Mouse (Mus musculus) limb, embryonic 10.5 days (tissue): Measurements from ENCODE around the gene Vps53. TPM values are rescaled to one million over a fixed set of nuclear protein-coding genes. Genes with fewer than 3 reads are reported as not detected.

Experiments
- DNase-seq: peaks from one replicate; pipeline ENCODE4 v3.0.0-alpha.2; 2017; ENCODE audit warnings: low spot score
- H3K27ac ChIP-seq: fragments of 300-500 bp; sonication (generic); 2 replicates; pipeline ENCODE4 v1.5.1; 2016; ENCODE audit warnings: mild to moderate bottlenecking
- H3K27me3 ChIP-seq: fragments of 300-500 bp; sonication (generic); 2 replicates; pipeline ENCODE4 v1.6.1; 2016; ENCODE audit warnings: low read depth, mild to moderate bottlenecking; ENCODE audit not compliant: poor library complexity, severe bottlenecking
- H3K36me3 ChIP-seq: fragments of 300-500 bp; sonication (generic); 2 replicates; pipeline ENCODE4 v1.6.1; 2016; ENCODE audit warnings: mild to moderate bottlenecking, moderate library complexity
- H3K4me1 ChIP-seq: fragments of 300-500 bp; sonication (generic); 2 replicates; pipeline ENCODE4 v1.6.1; 2016
- H3K4me3 ChIP-seq: fragments of 300-500 bp; sonication (generic); 2 replicates; pipeline ENCODE4 v1.5.1; 2016; ENCODE audit warnings: mild to moderate bottlenecking, moderate library complexity
- H3K9me3 ChIP-seq: fragments of 300-500 bp; sonication (generic); replicated peaks from 2 replicates; pipeline ENCODE4 v1.6.1; 2016; ENCODE audit warnings: mild to moderate bottlenecking
- WGBS: fragments of 180-500 bp; shearing (Covaris S2); methylation state at CpG from one replicate; pipeline ENCODE4 v1.1.7; 2016; 5-methylcytosine and 5-hydroxymethylcytosine counted together
- polyA plus RNA-seq: library from polyadenylated mRNA; unstranded; fragments of >200 nt; fragmentation: Nextera tagmentation; extraction: Ambion mirVana; gene quantifications from 2 replicates; pipeline ENCODE4 v1.2.1, GENCODE M21; 2016

The Vps53 gene
- polyA plus RNA-seq, 1 experiment from 2014 or later = 36.2 TPM

- DNase-seq = no peak
- Histone ChIP-seq H3K4me1 (peaks cover 13% of the 10 kb centered on the region), H3K27ac (no peak overlapping the region), H3K27me3 (peaks cover 12% of the 10 kb centered on the region), H3K4me3 (no peak overlapping the region), H3K9me3 (no peaks in the 10 kb centered on the region), H3K36me3 (no peaks in the 10 kb centered on the region)
- WGBS = 80% methylated on average over 4 of the region's 4 CpGs
Observed at GRCm38 (mm10) chr11:76033836-76034235, 145.6 kb downstream of the Vps53 start.

GRCm38 (mm10) chr11:76033359-76033758 lies 146.1 kb downstream of the Vps53 start:
- H3K4me3 ChIP-seq = no peak overlapping the region
- no peak overlapping the region for H3K27ac ChIP-seq
- H3K36me3 ChIP-seq = no peaks in the 10 kb centered on the region
- WGBS = 92% methylated on average over 6 of the region's 6 CpGs
- H3K9me3 ChIP-seq = no peaks in the 10 kb centered on the region
- peaks cover 12% of the 10 kb centered on the region for H3K27me3 ChIP-seq
- peaks cover 10% of the 10 kb centered on the region for H3K4me1 ChIP-seq
- no peak for DNase-seq

GRCm38 (mm10) chr11:76028072-76028465 lies 151.4 kb downstream of the Vps53 start:
- Histone ChIP-seq H3K27me3 (peaks cover 18% of the 10 kb centered on the region), H3K27ac (peak overlapping the region; percentile 89)

GRCm38 (mm10) chr11:76027139-76028071 lies 152.0 kb downstream of the Vps53 start, which contains the start of gene Rflnb:
TSS of gene Rflnb (minus strand) at chr11:76027782.
- Histone ChIP-seq H3K36me3 (peaks cover 19% of the 10 kb centered on the region), H3K9me3 (no peaks in the 10 kb centered on the region), H3K27me3 (peaks cover 18% of the 10 kb centered on the region), H3K4me1 (peaks cover 37% of the 10 kb centered on the region), H3K4me3 (peak within 1 kb of the TSS; percentile 69), H3K27ac (peak within 1 kb of the TSS; percentile 89)
- WGBS = 1% methylated on average over 108 of the region's 112 CpGs
- DNase-seq = peak; percentile 93

More at GRCm38 (mm10) chr11:76028072-76028465, 151.4 kb downstream of the Vps53 start:
- Histone ChIP-seq H3K4me1 (peaks cover 37% of the 10 kb centered on the region), H3K9me3 (no peaks in the 10 kb centered on the region), H3K4me3 (peak overlapping the region; percentile 69), H3K36me3 (peaks cover 13% of the 10 kb centered on the region)
- no peak for DNase-seq
- 2% methylated on average over 10 of the region's 14 CpGs for WGBS

- peak overlapping the region; percentile 69 for H3K4me3 ChIP-seq
- 6% methylated on average over 14 of the region's 14 CpGs for WGBS
- no peaks in the 10 kb centered on the region for H3K9me3 ChIP-seq
- peaks cover 25% of the 10 kb centered on the region for H3K36me3 ChIP-seq
- no peak for DNase-seq
- peaks cover 18% of the 10 kb centered on the region for H3K27me3 ChIP-seq
- peaks cover 37% of the 10 kb centered on the region for H3K4me1 ChIP-seq
- peak overlapping the region; percentile 89 for H3K27ac ChIP-seq
Observed at GRCm38 (mm10) chr11:76026527-76027138, 152.8 kb downstream of the Vps53 start.

GRCm38 (mm10) chr11:76025080-76025583 lies 154.3 kb downstream of the Vps53 start:
- no peak overlapping the region for H3K4me3 ChIP-seq

GRCm38 (mm10) chr11:76020916-76021315 lies 158.5 kb downstream of the Vps53 start:
- DNase-seq = no peak
- H3K9me3 ChIP-seq = no peaks in the 10 kb centered on the region
- no peak overlapping the region for H3K4me3 ChIP-seq
- peaks cover 32% of the 10 kb centered on the region for H3K36me3 ChIP-seq
- H3K4me1 ChIP-seq = peaks cover 13% of the 10 kb centered on the region
- 0 out of 2 replicates have a peak, but pooled peaks cover 2% of the 10 kb centered on the region for H3K27me3 ChIP-seq
- WGBS = 80% methylated on average over 9 of the region's 9 CpGs
- H3K27ac ChIP-seq = no peak overlapping the region

More at GRCm38 (mm10) chr11:76025080-76025583, 154.3 kb downstream of the Vps53 start:
- Histone ChIP-seq H3K36me3 (peaks cover 26% of the 10 kb centered on the region), H3K27ac (0 out of 2 replicates have a peak overlapping the region, but pooled peaks have one; percentile 17), H3K9me3 (no peaks in the 10 kb centered on the region), H3K4me1 (peaks cover 39% of the 10 kb centered on the region), H3K27me3 (peaks cover 18% of the 10 kb centered on the region)
- DNase-seq = no peak
- WGBS = 75% methylated on average over 7 of the region's 7 CpGs

GRCm38 (mm10) chr11:76019879-76020278 lies 159.6 kb downstream of the Vps53 start:
- Histone ChIP-seq H3K36me3 (peaks cover 29% of the 10 kb centered on the region), H3K27ac (no peak overlapping the region), H3K4me3 (no peak overlapping the region), H3K4me1 (peaks cover 8% of the 10 kb centered on the region), H3K9me3 (no peaks in the 10 kb centered on the region), H3K27me3 (no peaks in the 10 kb centered on the region)
- DNase-seq = no peak
- WGBS = 92% methylated on average over 4 of the region's 4 CpGs

GRCm38 (mm10) chr11:76015814-76016213 lies 163.6 kb downstream of the Vps53 start:
- DNase-seq = no peak
- no peaks in the 10 kb centered on the region for H3K9me3 ChIP-seq
- H3K36me3 ChIP-seq = peaks cover 5% of the 10 kb centered on the region
- H3K4me1 ChIP-seq = 0 out of 2 replicates have a peak, but pooled peaks cover 7% of the 10 kb centered on the region
- WGBS = 77% methylated on average over 4 of the region's 4 CpGs
- H3K27ac ChIP-seq = no peak overlapping the region
- H3K4me3 ChIP-seq = no peak overlapping the region
- H3K27me3 ChIP-seq = no peaks in the 10 kb centered on the region

GRCm38 (mm10) chr11:76015251-76015650 lies 164.2 kb downstream of the Vps53 start:
- DNase-seq = no peak
- Histone ChIP-seq H3K36me3 (peaks cover 5% of the 10 kb centered on the region), H3K4me3 (no peak overlapping the region), H3K4me1 (0 out of 2 replicates have a peak, but pooled peaks cover 6% of the 10 kb centered on the region), H3K27me3 (no peaks in the 10 kb centered on the region), H3K9me3 (no peaks in the 10 kb centered on the region), H3K27ac (no peak overlapping the region)
- WGBS = 87% methylated on average over 6 of the region's 6 CpGs

GRCm38 (mm10) chr11:76010838-76011624 lies 168.4 kb downstream of the Vps53 start:
- Histone ChIP-seq H3K36me3 (no peaks in the 10 kb centered on the region), H3K4me1 (0 out of 2 replicates have a peak, but pooled peaks cover 5% of the 10 kb centered on the region), H3K4me3 (no peak overlapping the region), H3K27me3 (no peaks in the 10 kb centered on the region), H3K27ac (no peak overlapping the region), H3K9me3 (no peaks in the 10 kb centered on the region)
- DNase-seq = no peak
- WGBS = 86% methylated on average over 9 of the region's 9 CpGs

GRCm38 (mm10) chr11:76009101-76009500 lies 170.3 kb downstream of the Vps53 start:
- 84% methylated on average over 6 of the region's 6 CpGs for WGBS
- no peak for DNase-seq
- Histone ChIP-seq H3K36me3 (no peaks in the 10 kb centered on the region), H3K4me1 (no peaks in the 10 kb centered on the region), H3K9me3 (no peaks in the 10 kb centered on the region), H3K27me3 (no peaks in the 10 kb centered on the region), H3K27ac (no peak overlapping the region), H3K4me3 (no peak overlapping the region)
